Mouse (Mus musculus): ENCODE measurements at regions not wholly inside any gene's neighbourhood (a gene's known extent, or its start where the extent isn't known, plus 50 kb on each side); places are given as distances from the start of the nearest gene placed in this dataset.

DNA sequence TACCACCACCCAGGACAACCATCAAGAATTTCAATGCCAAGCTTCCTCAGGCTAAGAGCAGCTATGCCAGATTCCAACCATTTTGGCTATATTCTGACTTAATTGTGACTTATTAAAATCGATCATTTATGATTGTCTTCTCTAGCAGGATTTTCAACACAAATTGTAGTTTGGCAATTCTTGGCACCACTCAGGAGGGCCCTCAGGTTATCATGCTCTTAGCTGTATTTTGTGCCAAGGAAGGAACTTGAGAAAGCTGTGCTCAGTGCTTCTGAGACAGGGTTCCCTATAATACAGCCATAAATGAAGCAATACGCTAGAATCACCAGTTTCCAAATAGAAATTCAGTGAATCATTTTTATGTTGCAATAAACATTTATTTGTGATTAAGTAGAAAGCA, 232.7 kb upstream of the Emcn start:
- TF ChIP-seq POLR2A (IDR thresholded peaks at IDR 0.05; ENCODE audit: borderline replicate concordance, extremely low read depth, insufficient read depth, insufficient read length, poor library complexity, severe bottlenecking) (no peak), CTCF (IDR thresholded peaks at IDR 0.05; ENCODE audit: borderline replicate concordance, extremely low read depth, insufficient read depth, insufficient read length) (no peak)
- DNase-seq (ENCODE audit: low read depth) = peak; percentile 17

DNA sequence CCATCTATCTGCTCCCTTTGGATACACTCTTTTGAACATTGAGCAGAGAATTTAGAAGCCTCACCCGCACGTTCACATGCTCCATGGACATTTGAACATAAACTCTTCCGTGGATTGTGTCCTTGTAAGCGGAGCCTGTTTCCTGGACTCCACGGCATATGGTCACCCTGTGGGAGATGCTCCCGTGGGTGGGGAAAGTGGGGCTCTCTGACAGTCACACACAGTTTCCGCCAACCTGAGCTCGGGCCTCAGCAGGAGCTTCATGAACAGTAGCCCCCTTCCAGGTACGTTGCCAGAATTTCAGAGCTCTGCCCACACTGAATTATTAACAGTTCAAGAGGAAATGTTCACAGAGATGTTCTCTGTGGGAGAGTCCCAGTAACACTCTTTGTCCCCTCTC, 231.1 kb upstream of the Emcn start:
- DNase-seq (ENCODE audit: low read depth) = no peak
- TF ChIP-seq POLR2A (IDR thresholded peaks at IDR 0.05; ENCODE audit: borderline replicate concordance, extremely low read depth, insufficient read depth, insufficient read length, poor library complexity, severe bottlenecking) (no peak), CTCF (IDR thresholded peaks at IDR 0.05; ENCODE audit: borderline replicate concordance, extremely low read depth, insufficient read depth, insufficient read length) (no peak)

DNA sequence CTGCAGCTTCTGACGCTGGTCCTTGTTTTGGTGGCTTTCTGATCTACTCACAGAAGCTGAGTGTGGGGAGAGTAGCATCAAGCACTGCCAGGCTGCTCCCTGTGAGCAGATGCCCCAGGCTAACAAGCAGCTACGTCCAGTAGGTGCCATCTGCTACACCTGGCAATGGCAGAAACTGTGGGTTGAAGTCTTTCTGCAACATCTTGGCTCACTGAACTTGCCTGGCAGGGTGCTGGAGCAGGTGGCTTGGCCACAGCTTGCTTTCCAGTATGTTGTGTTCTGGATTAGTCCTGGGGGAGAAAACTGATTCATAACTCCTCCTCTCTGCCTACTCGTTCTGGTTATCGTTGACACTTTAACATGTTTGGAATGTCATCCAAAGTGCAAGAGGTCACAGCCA, 230.4 kb upstream of the Emcn start:
- TF ChIP-seq POLR2A (IDR thresholded peaks at IDR 0.05; ENCODE audit: borderline replicate concordance, extremely low read depth, insufficient read depth, insufficient read length, poor library complexity, severe bottlenecking) (no peak), CTCF (IDR thresholded peaks at IDR 0.05; ENCODE audit: borderline replicate concordance, extremely low read depth, insufficient read depth, insufficient read length) (no peak)
- peak; percentile 73 for DNase-seq (ENCODE audit: low read depth)

DNA sequence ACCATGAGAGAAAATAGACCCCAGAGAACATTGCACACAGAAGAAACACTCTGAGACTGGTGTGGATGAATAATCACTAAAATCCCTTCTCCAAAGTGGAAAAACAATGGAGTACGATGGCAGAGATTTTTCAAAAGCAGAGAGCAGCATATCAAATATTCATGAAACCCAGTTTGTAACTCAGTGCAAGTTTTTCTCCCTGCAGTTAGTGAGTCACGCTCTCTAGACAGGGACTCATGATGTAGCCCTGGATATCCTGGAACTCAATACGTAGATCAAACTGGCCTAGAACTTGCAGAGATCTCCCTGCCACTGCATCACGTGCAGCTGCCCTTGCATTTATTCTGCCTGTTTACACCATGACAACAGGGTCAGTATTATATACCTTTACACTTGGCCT, 210.9 kb upstream of the Emcn start:
- no peak for TF ChIP-seq POLR2A (IDR thresholded peaks at IDR 0.05; ENCODE audit: borderline replicate concordance, extremely low read depth, insufficient read depth, insufficient read length, poor library complexity, severe bottlenecking)
- TF ChIP-seq CTCF (IDR thresholded peaks at IDR 0.05; ENCODE audit: borderline replicate concordance, extremely low read depth, insufficient read depth, insufficient read length) = no peak
- DNase-seq (ENCODE audit: low read depth) = no peak

DNA sequence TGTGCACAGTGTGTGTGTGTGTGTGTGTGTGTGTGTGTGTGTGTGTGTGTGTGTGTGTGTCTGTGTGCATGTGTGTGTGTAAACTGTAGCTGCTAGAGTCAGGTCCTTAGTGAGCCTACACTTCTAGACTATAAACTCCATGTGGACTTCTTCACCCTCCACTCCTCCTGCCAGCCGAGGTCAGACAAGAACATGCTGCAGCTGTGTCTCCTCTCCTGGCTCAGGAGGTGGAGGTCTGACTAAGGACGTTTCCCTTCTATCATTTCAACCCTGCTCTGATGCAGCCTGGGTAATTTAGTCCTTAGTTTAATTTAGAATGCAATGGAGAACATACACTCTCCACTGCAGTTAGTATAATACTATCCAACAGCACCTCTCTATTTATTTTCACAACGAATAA, 198.8 kb upstream of the Emcn start:
- DNase-seq (ENCODE audit: low read depth) = no peak
- TF ChIP-seq POLR2A (IDR thresholded peaks at IDR 0.05; ENCODE audit: borderline replicate concordance, extremely low read depth, insufficient read depth, insufficient read length, poor library complexity, severe bottlenecking) = no peak
- no peak for TF ChIP-seq CTCF (IDR thresholded peaks at IDR 0.05; ENCODE audit: borderline replicate concordance, extremely low read depth, insufficient read depth, insufficient read length)

DNA sequence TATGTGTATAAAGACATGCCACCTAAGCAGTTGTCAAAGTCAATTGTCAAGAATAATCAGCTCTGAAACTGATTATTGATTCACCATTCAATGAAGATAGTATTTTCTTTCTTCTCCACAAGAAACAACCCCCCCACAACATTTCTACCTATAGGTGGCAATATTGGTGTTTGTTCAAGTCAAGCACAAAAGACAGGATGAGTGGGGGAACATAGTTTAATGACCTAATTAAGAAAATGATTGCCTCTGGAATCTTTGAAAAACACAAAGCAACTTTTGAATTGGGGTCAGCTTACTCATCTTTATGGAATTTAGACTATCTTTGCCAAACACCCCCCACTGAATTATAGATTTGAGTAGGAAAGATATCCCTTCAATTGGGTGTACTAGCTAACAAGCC, 194.8 kb upstream of the Emcn start:
- DNase-seq (ENCODE audit: low read depth) = no peak
- TF ChIP-seq POLR2A (IDR thresholded peaks at IDR 0.05; ENCODE audit: borderline replicate concordance, extremely low read depth, insufficient read depth, insufficient read length, poor library complexity, severe bottlenecking) (no peak), CTCF (IDR thresholded peaks at IDR 0.05; ENCODE audit: borderline replicate concordance, extremely low read depth, insufficient read depth, insufficient read length) (no peak)

DNA sequence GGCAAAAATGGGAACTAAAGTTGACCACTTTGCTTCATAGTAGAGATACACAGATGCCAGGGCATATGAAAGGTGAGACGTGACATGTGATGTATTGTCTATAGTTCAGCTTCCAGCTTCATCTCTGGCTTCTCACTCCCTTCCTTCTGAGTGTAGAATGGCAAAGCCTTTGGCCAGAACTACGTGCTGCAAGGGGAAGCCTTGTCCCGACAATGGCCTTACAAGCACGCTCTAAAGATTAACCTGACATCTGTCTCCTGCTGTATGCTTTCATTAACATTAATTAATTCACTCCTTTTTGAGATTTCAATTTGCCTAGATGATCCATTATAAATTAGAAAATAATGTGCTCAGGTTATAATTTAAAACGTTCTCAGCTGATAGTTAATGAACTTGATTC, 193.5 kb upstream of the Emcn start:
- DNase-seq (ENCODE audit: low read depth) = peak; percentile 35
- TF ChIP-seq CTCF (IDR thresholded peaks at IDR 0.05; ENCODE audit: borderline replicate concordance, extremely low read depth, insufficient read depth, insufficient read length) (no peak), POLR2A (IDR thresholded peaks at IDR 0.05; ENCODE audit: borderline replicate concordance, extremely low read depth, insufficient read depth, insufficient read length, poor library complexity, severe bottlenecking) (no peak)

DNA sequence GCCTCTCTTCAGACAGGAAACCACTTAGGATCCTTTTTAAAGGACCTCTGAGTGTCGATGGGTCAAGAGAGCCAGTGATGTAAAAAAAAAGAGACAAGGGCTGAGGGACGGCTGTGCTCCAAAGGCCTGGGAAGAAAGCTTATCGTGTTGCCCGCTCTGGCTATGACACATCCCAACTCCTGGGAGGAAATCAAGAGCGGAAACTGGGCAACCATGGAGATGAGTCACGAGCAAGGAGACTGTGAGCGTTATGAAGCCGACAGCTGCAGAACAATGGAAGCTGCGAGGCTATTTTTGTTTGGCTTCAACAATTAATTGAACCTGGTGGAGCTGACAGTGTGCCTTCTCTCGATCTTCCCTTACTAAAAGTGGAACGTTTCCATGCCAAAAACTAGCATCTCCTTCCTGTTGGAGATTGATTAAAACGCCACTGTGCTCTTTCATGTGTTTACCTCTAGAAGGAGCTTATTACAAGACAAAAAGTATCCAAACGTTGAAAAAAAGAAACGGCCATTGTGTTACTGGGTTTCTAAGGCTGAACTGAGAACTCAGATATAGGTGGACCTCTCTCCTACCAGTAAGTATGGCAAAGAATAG, 190.4 kb upstream of the Emcn start:
- TF ChIP-seq POLR2A (IDR thresholded peaks at IDR 0.05; ENCODE audit: borderline replicate concordance, extremely low read depth, insufficient read depth, insufficient read length, poor library complexity, severe bottlenecking) (no peak), CTCF (IDR thresholded peaks at IDR 0.05; ENCODE audit: borderline replicate concordance, extremely low read depth, insufficient read depth, insufficient read length) (no peak)
- peak; percentile 39 for DNase-seq (ENCODE audit: low read depth)

DNA sequence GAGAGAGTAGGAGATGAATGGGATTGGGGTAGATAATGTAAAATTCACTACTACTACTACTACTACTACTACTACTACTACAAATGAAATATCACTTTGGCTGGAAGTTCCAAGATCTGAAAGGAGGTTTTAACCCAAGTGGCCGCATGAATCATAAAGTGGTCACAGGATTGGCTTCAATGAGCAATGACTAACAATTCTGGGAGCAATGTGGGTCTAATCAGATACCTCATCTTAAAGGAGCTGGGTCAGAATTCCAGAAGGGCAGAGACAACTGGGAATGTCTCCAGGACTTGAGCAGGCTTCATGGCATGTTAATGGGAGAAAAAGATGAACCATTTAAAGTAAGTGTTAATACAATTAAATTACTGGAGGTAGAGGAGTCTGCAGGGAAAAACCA, 189.4 kb upstream of the Emcn start:
- no peak for DNase-seq (ENCODE audit: low read depth)
- TF ChIP-seq POLR2A (IDR thresholded peaks at IDR 0.05; ENCODE audit: borderline replicate concordance, extremely low read depth, insufficient read depth, insufficient read length, poor library complexity, severe bottlenecking) (no peak), CTCF (IDR thresholded peaks at IDR 0.05; ENCODE audit: borderline replicate concordance, extremely low read depth, insufficient read depth, insufficient read length) (no peak)

DNA sequence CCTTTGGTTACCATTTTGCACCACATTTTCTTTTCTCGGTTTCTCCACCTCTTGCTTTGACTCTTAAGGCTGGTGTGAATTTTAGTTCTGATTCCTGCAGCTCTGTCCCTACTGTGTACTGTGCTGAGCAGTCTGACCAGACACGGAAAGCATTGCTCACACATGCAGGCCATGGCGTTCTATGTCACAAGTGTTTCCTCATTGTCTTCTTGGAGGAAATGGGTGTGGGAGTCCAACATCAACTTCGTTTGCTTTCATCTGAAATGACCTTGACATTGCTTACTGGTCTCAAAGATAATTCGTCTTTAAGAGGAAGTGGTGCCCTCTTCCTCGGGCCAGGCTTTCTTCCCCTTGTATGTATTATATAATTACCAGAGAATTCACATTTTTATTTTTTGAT, 187.6 kb upstream of the Emcn start:
- TF ChIP-seq POLR2A (IDR thresholded peaks at IDR 0.05; ENCODE audit: borderline replicate concordance, extremely low read depth, insufficient read depth, insufficient read length, poor library complexity, severe bottlenecking) (no peak), CTCF (IDR thresholded peaks at IDR 0.05; ENCODE audit: borderline replicate concordance, extremely low read depth, insufficient read depth, insufficient read length) (no peak)
- no peak for DNase-seq (ENCODE audit: low read depth)

DNA sequence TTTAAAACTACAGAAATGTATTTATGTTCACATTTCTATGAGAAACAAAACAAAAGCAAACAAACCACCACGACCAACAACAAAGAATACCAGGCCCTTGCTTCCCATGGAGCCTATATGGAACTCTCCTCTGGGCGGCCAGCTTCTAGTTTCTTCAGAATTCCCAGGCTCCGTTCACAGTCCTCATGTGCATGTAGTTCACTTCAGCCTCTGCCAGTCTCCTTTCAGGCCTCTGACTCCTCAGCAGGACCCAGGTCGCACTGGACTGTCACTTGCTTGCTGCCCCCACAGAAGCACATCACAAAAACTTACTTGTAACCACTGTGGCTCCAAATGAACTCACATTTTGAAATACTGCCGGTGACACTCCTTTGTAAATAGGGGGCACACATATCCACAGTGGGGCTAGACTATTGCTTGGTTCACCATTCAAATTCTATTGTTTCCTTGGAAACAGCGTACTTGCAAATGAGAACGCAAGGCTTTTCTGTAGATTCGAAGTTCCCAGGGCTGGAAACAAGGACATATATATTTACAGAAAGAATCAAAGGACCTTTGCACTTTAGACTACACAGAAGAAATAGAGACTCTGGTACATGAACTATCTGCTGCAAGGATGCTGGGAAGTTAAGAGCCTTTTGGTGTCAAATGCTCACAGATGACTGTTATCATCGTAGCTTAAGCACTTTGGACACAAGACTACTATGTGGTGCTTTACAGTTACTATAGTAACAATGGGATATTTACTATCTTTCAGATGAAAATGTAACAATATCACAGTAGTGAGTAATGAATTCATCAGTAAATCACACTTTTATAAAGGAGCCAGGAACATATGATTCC, 186.4 kb upstream of the Emcn start:
- TF ChIP-seq CTCF (IDR thresholded peaks at IDR 0.05; ENCODE audit: borderline replicate concordance, extremely low read depth, insufficient read depth, insufficient read length) = no peak
- no peak for TF ChIP-seq POLR2A (IDR thresholded peaks at IDR 0.05; ENCODE audit: borderline replicate concordance, extremely low read depth, insufficient read depth, insufficient read length, poor library complexity, severe bottlenecking)
- DNase-seq (ENCODE audit: low read depth) = peak; percentile 59

DNA sequence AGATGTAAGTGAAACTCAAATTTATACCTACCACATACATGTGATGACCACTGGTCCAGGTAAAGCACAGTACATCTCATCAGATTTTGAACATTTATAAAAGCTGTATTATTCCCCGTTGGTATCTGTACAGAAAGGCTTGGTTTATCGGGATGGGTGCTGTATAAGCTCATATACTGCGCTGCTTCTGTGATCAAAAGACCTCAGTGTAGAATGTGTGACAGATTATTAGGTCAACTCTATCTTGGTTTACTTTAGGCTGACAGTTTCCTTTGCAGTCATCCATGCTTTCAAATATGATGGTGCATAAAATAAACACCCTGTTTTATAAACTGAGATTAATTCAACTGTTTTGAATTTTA, 185.8 kb upstream of the Emcn start:
- TF ChIP-seq POLR2A (IDR thresholded peaks at IDR 0.05; ENCODE audit: borderline replicate concordance, extremely low read depth, insufficient read depth, insufficient read length, poor library complexity, severe bottlenecking) (no peak), CTCF (IDR thresholded peaks at IDR 0.05; ENCODE audit: borderline replicate concordance, extremely low read depth, insufficient read depth, insufficient read length) (no peak)
- no peak for DNase-seq (ENCODE audit: low read depth)

Data from brain, embryonic 14.5 days (tissue).